Mouse (Mus musculus): ENCODE measurements at regions not wholly inside any gene's neighbourhood (a gene's known extent, or its start where the extent isn't known, plus 50 kb on each side); places are given as distances from the start of the nearest gene placed in this dataset.

GRCm38 (mm10) chr5:40441239-40441638 is 686.0 kb upstream of the Hs3st1 start:
- TF ChIP-seq CTCF (IDR thresholded peaks at IDR 0.05; ENCODE audit: low read depth, low read length): no peak
- no peak for TF ChIP-seq EP300 (IDR thresholded peaks at IDR 0.05; ENCODE audit: insufficient read depth, low read depth, low read length)
- TF ChIP-seq POLR2A (IDR thresholded peaks at IDR 0.05; ENCODE audit: insufficient read depth, low read length): no peak

Measured in ES-Bruce4 (cell line).